Mouse (Mus musculus): ENCODE results near the gene Zcchc3.
A peak's percentile ranks its signal among the peaks of the same experiment; 100 is the strongest.

Zcchc3 gene

GRCm38 (mm10) chr2:152409781-152410180 is 5.0 kb downstream of the Zcchc3 start:
- no peak for DNase-seq

- peak; percentile 89 for DNase-seq
Measured at GRCm38 (mm10) chr2:152406126-152406525, 8.7 kb downstream of the Zcchc3 start.

GRCm38 (mm10) chr2:152399122-152399542 is 15.7 kb downstream of the Zcchc3 start:
- no peak for DNase-seq

- DNase-seq = peak; percentile 85
Measured at GRCm38 (mm10) chr2:152398691-152399090, 16.1 kb downstream of the Zcchc3 start.

GRCm38 (mm10) chr2:152397680-152398435 is 17.0 kb downstream of the Zcchc3 start, which contains the start of gene Sox12:
Gene Sox12 (minus strand): TSS chr2:152398063.
- peak; percentile 98 for DNase-seq

GRCm38 (mm10) chr2:152397004-152397589 is 17.7 kb downstream of the Zcchc3 start:
- peak; percentile 79 for DNase-seq

GRCm38 (mm10) chr2:152396110-152397003 is 18.5 kb downstream of the Zcchc3 start:
- peak; percentile 81 for DNase-seq

GRCm38 (mm10) chr2:152395271-152395920 is 19.4 kb downstream of the Zcchc3 start:
- DNase-seq = no peak

- no peak for DNase-seq
Measured at GRCm38 (mm10) chr2:152393225-152394017, 21.4 kb downstream of the Zcchc3 start.

- peak; percentile 25 for DNase-seq
Measured at GRCm38 (mm10) chr2:152392786-152393185, 22.0 kb downstream of the Zcchc3 start.

GRCm38 (mm10) chr2:152384191-152384590 is 30.6 kb downstream of the Zcchc3 start:
- DNase-seq = no peak

GRCm38 (mm10) chr2:152376345-152376741 is 38.5 kb downstream of the Zcchc3 start, which contains the start of gene Nrsn2:
Gene Nrsn2 (minus strand): TSS chr2:152376638.
- DNase-seq = no peak

GRCm38 (mm10) chr2:152375652-152376344 is 39.0 kb downstream of the Zcchc3 start:
- no peak for DNase-seq

GRCm38 (mm10) chr2:152373547-152373946 is 41.3 kb downstream of the Zcchc3 start:
- no peak for DNase-seq

GRCm38 (mm10) chr2:152372661-152373060 is 42.2 kb downstream of the Zcchc3 start:
- no peak for DNase-seq

GRCm38 (mm10) chr2:152372104-152372503 is 42.7 kb downstream of the Zcchc3 start:
- peak; percentile 64 for DNase-seq

- peak; percentile 79 for DNase-seq
Measured at GRCm38 (mm10) chr2:152368532-152369140, 46.2 kb downstream of the Zcchc3 start.

GRCm38 (mm10) chr2:152367917-152368316 is 46.9 kb downstream of the Zcchc3 start:
- DNase-seq = no peak

- peak; percentile 80 for DNase-seq
Measured at GRCm38 (mm10) chr2:152363245-152364147, 51.3 kb downstream of the Zcchc3 start.

All from thymus, postnatal 4 days (tissue).